Mouse (Mus musculus) cerebellum, adult 2 months (tissue): ENCODE results near the gene Iqsec2. TPM values are rescaled to one million over a fixed set of nuclear protein-coding genes. Genes with fewer than 3 reads are reported as not detected.
A peak's percentile ranks its signal among the peaks of the same experiment; 100 is the strongest.
"Not testable (repeated sequence)": the region's sequence is repeated elsewhere in the genome, so short reads cannot be mapped to it uniquely, and the experiment has no call there.

ENCODE experiments used
- DNase-seq, 2 experiments: peaks; one replicate each; pipeline ENCODE4 v3.0.0; 2021
- H3K27ac ChIP-seq: fragments of 200-500 bp; 2 replicates; pipeline ENCODE4 v1.5.1; 2012; ENCODE audit warnings: low read length, control low read depth, inconsistent platforms; ENCODE audit not compliant: insufficient read depth
- H3K27me3 ChIP-seq: fragments of 200-500 bp; 2 replicates; pipeline ENCODE4 v1.6.1; 2012; ENCODE audit warnings: inconsistent platforms, mild to moderate bottlenecking, low read length, moderate library complexity; ENCODE audit not compliant: control insufficient read depth, insufficient read depth
- H3K4me1 ChIP-seq: fragments of 200-500 bp; 2 replicates; pipeline ENCODE4 v1.6.1; 2011; ENCODE audit warnings: low read length; ENCODE audit not compliant: control insufficient read depth, insufficient read depth
- H3K4me3 ChIP-seq: fragments of 200-500 bp; replicated peaks from 2 replicates; pipeline ENCODE3; 2011; ENCODE audit warnings: mild to moderate bottlenecking, low read depth, low read length, control low read depth; ENCODE audit not compliant: insufficient read depth
- CTCF ChIP-seq: fragments of 200-500 bp; IDR thresholded peaks from 2 replicates; pipeline ENCODE4 v1.5.1; 2011; ENCODE audit warnings: low read depth, mild to moderate bottlenecking, control low read depth, low read length, moderate library complexity, borderline replicate concordance; ENCODE audit not compliant: insufficient read depth
- POLR2A ChIP-seq: fragments of 200-500 bp; IDR thresholded peaks from 2 replicates; pipeline ENCODE4 v1.6.1; 2011; ENCODE audit warnings: low read length, control low read depth, borderline replicate concordance; ENCODE audit not compliant: insufficient read depth
- WGBS: fragments of 180-500 bp; shearing (Covaris S2); methylation state at CpG from one replicate; pipeline ENCODE4 v1.1.7; 2018; 5-methylcytosine and 5-hydroxymethylcytosine counted together
- polyA plus RNA-seq: library from polyadenylated mRNA; depleted of rRNA; stranded (reverse); fragments of >200 nt; gene quantifications from 2 replicates; pipeline ENCODE4 v1.2.3, GENCODE M21; 2012; rRNA removed

Gene Iqsec2
- polyA plus RNA-seq, 1 experiment, result 84.7 TPM

DNA sequence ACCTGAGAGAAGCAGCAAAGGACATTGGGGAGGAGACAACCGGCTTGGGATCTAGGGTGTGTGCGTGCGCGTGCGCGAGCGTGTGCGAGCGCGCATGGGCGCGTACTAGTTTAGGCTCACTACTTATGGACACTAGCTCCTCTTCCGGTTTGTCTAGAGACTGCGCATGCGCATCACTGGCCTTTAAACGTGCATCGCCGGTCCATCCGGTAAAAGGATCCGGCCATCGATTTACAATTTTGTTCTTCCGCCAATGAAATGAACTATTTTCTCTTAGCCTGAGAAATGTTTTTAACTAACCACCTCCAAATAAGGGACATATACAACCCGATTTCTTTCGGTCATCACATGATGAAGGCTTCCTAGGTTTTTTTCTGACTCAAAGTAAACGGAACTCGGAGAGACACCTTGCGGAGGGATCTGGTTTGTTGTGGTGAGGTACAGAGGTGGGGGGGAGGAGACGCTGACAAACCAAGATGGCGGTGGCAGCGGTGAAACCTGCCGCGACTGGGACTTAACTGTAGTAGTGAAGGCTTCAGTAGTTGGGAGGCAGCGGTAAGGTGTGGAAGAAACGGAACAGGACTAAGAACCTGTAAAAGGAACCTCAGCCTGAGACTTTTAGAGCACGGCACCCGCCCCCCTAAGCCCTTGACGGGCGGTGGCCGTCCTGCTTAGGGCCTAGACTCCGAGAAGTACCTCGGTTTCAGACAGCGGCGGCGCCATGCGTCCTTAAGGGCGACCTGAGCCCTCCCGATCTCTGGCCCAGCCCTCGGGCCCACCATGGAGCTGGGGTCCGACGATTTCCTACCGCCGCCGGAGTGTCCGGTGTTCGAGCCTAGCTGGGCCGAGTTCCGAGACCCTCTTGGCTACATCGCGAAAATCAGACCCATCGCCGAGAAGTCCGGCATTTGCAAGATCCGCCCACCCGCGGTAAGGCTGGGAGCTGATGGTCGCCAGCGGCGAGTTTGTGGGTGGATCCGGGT lies 89.0 kb downstream of the Iqsec2 start, which contains the start of gene Kdm5c:
Gene Kdm5c (plus strand): TSS at position 240 of the 983 bp plus-strand sequence.
- H3K27me3 ChIP-seq, result no peaks in the 10 kb centered on the region
- peak; percentile 96 to 97 for DNase-seq
- TF ChIP-seq POLR2A, result no peak; the same call in 1 of the 2 replicates
- TF ChIP-seq CTCF, result no peak
- H3K4me1 ChIP-seq, result no peaks in the 10 kb centered on the region
- WGBS, result 1% methylated on average over 69 of the region's 69 CpGs
- H3K27ac ChIP-seq, result peak within 1 kb of the TSS; percentile 67
- H3K4me3 ChIP-seq, result peak within 1 kb of the TSS; percentile 77

DNA sequence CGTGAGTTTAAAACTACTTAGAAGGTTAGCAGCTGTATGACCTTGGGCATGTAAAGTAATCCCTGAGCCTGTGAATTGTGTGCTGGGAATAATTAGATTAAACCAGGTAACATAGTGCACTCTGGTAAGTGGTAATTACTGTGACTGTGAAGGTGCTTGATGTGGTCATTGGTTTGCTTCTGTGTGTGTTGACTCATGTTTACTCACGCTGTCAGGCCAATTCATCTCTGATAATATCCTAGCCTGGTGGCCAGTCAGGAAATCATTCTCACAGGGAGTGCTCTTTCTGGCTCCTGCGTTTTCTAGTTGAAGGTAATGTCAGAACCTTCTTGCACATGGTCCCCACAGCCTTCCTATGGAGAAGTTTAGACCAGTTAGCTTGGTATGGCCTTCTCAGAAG lies 90.1 kb downstream of the Iqsec2 start:
- H3K4me1 ChIP-seq, result no peaks in the 10 kb centered on the region
- TF ChIP-seq POLR2A (no peak), CTCF (no peak)
- peak overlapping the region; percentile 77 for H3K4me3 ChIP-seq
- DNase-seq, result no peak
- no peaks in the 10 kb centered on the region for H3K27me3 ChIP-seq
- H3K27ac ChIP-seq, result no peak overlapping the region
- WGBS, result 3% methylated on average over 3 of the region's 3 CpGs

DNA sequence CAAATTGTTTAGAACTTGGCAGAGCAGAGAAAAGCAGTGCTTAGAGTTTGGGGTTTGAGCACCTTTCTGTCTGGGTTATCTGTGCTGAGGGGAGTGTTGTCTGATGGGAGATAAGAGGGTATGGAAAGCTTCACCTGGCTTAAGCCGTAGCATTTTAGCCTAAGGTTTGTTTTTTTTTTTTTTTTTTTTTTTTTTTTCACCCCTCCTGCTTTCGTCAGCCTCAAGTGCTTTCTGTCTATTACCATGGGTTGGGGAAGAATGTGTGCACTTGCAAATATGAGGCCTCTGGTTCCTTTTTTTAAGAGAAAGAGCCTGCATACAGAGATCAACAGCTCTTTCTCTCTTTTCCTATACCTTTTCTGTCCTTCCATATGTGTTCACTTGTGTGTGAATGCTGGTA lies 91.7 kb downstream of the Iqsec2 start:
- no peaks in the 10 kb centered on the region for H3K27me3 ChIP-seq
- no peaks in the 10 kb centered on the region for H3K4me1 ChIP-seq
- WGBS, result 38% methylated on average over 2 of the region's 2 CpGs
- no peak for DNase-seq
- no peak overlapping the region for H3K4me3 ChIP-seq
- no peak overlapping the region for H3K27ac ChIP-seq
- TF ChIP-seq POLR2A (no peak), CTCF (no peak)

DNA sequence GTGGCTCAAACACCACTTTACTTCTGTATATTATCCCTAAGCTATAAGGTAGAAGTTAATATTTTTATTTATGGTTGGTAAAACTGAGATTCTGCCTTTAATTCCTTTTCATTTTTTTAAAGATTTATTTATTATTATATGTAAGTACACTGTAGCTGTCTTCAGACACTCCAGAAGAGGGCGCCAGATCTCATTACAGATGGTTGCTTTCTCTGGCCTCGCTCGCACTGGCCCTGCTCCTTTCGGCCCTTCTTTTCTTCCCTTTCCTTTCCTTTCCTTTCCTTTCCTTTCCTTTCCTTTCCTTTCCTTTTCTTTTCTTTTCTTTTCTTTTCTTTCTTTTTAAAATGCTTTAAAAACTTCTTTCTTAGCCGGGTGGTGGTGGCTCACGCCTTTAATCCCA lies 99.1 kb downstream of the Iqsec2 start:
- not testable (repeated sequence) for DNase-seq, H3K4me3 ChIP-seq, H3K4me1 ChIP-seq, H3K27me3 ChIP-seq, H3K27ac ChIP-seq
- WGBS, result 57% methylated on average over 6 of the region's 6 CpGs

DNA sequence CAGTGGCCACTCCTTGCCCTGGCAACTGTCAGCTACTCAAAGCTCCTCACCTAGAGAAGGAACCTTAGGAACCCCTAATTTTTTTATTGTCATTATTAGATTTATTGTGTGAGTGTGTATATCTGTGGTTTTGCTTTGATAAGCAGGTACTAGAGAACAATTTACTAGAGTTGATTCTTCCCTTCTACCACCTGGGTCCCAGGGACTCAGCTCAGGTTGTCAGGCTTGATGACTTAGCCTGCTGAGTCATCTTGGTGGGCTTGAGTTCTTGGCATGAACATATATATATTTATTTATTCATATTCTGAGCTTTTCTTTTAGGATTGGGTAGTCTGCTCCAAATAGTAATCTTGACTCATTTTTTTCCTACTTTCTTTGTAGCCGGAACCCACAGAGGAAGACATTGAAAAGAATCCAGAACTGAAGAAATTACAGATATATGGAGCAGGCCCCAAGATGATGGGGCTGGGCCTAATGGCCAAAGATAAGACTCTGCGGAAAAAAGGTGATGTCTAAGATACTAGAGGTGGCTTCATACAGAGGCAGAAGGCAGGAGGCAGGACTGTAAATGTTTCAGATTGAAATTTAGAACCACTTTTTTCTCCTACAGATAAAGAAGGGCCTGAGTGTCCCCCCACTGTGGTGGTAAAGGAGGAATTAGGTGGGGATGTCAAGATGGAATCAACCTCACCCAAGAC lies 100.6 kb downstream of the Iqsec2 start:
- Histone ChIP-seq H3K27me3 (no peaks in the 10 kb centered on the region), H3K4me1 (no peaks in the 10 kb centered on the region), H3K27ac (no peak overlapping the region), H3K4me3 (no peak overlapping the region)
- WGBS, result 94% methylated on average over 2 of the region's 2 CpGs
- DNase-seq, result no peak
- TF ChIP-seq CTCF (no peak), POLR2A (no peak)

DNA sequence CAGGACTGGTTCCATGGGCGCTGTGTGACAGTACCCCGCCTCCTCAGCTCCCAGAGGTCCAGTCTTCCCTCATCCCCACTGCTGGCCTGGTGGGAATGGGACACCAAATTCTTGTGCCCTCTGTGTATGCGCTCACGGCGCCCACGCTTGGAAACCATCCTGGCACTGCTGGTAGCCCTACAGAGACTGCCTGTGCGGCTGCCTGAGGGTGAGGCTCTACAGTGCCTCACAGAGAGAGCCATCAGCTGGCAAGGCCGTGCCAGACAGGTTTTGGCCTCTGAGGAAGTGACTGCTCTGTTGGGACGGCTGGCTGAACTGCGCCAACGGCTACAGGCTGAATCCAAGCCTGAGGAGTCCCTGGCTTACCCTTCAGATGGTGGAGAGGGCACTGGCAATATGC lies 127.1 kb downstream of the Iqsec2 start:
- Histone ChIP-seq H3K4me1 (no peaks in the 10 kb centered on the region), H3K27ac (no peak overlapping the region), H3K27me3 (no peaks in the 10 kb centered on the region), H3K4me3 (no peak overlapping the region)
- WGBS, result 53% methylated on average over 11 of the region's 11 CpGs
- no peak for TF ChIP-seq CTCF
- TF ChIP-seq POLR2A, result no peak
- peak in 1 of 2 experiments; percentile 3 for DNase-seq

Other genes starting within 250 kb of the Iqsec2 start
- 37.4 and 40.6 TPM in 2 replicates for gene Hsd17b10, start 142.4 kb upstream of the Iqsec2 start, polyA plus RNA-seq
- gene Ribc1, start 128.0 kb upstream of the Iqsec2 start, polyA plus RNA-seq, result 0.54 and 0.68 TPM in 2 replicates
- gene Smc1a, start 127.8 kb upstream of the Iqsec2 start, polyA plus RNA-seq, result 59.9 and 61.2 TPM in 2 replicates
- gene Kdm5c, start 88.8 kb downstream of the Iqsec2 start, polyA plus RNA-seq, result 32.0 and 45.3 TPM in 2 replicates
- 25.5 and 28.8 TPM in 2 replicates for gene Kantr, start 183.2 kb downstream of the Iqsec2 start, polyA plus RNA-seq
- gene Tspyl2, start 198.2 kb downstream of the Iqsec2 start, polyA plus RNA-seq, result 191 and 195 TPM in 2 replicates
- gene Gpr173, start 224.4 kb downstream of the Iqsec2 start, polyA plus RNA-seq, result 18.3 and 21.0 TPM in 2 replicates